Mouse (Mus musculus) intestine, embryonic 16.5 days (tissue): ENCODE measurements around the gene Ccdc190. TPM values are rescaled to one million over a fixed set of nuclear protein-coding genes. Genes with fewer than 3 reads are reported as not detected.

Experiments used
- ATAC-seq: fragments of 200-750 bp; cut with Nextera tagmentation; 2 replicates; pipeline ENCODE4 v1.8.0; 2017; ENCODE audit warnings: moderate TSS enrichment, moderate library complexity
- H3K27ac ChIP-seq: fragments of 300-500 bp; sonication (generic); 2 replicates; pipeline ENCODE4 v1.5.1; 2014; ENCODE audit warnings: mild to moderate bottlenecking, low read length
- H3K27me3 ChIP-seq: fragments of 300-500 bp; sonication (generic); replicated peaks from 2 replicates; pipeline ENCODE4 v1.6.1; 2014; ENCODE audit warnings: low read length, control low read depth, mixed read lengths; ENCODE audit not compliant: control insufficient read depth, insufficient read depth
- H3K36me3 ChIP-seq: fragments of 300-500 bp; sonication (generic); 2 replicates; pipeline ENCODE4 v1.6.1; 2014; ENCODE audit warnings: low read length, control low read depth; ENCODE audit not compliant: control insufficient read depth, insufficient read depth
- H3K4me1 ChIP-seq: fragments of 300-500 bp; sonication (generic); 2 replicates; pipeline ENCODE4 v1.6.1; 2014; ENCODE audit warnings: low read length, control low read depth, mixed read lengths; ENCODE audit not compliant: control insufficient read depth, insufficient read depth
- H3K4me2 ChIP-seq: fragments of 300-500 bp; sonication (generic); 2 replicates; pipeline ENCODE4 v1.6.1; 2014; ENCODE audit warnings: low read depth, low read length, control low read depth
- H3K4me3 ChIP-seq: fragments of 300-500 bp; sonication (generic); 2 replicates; pipeline ENCODE4 v1.5.1; 2014; ENCODE audit warnings: mild to moderate bottlenecking, low read length
- H3K9ac ChIP-seq: fragments of 300-500 bp; sonication (generic); 2 replicates; pipeline ENCODE4 v1.6.1; 2014; ENCODE audit warnings: low read depth, low read length
- H3K9me3 ChIP-seq: fragments of 300-500 bp; sonication (generic); 2 replicates; pipeline ENCODE4 v1.6.1; 2016; ENCODE audit warnings: low read length, control low read depth; ENCODE audit not compliant: control insufficient read depth
- WGBS: fragments of 180-500 bp; shearing (Covaris S2); extraction: QIAGEN DNeasy Blood & Tissue Kit; methylation state at CpG from one replicate; pipeline ENCODE4 v1.1.7; 2014; 5-methylcytosine and 5-hydroxymethylcytosine counted together
- polyA plus RNA-seq: library from polyadenylated mRNA; unstranded; fragments of >200 nt; fragmentation: Nextera tagmentation; extraction: Ambion mirVana; gene quantifications from 2 replicates; pipeline ENCODE4 v1.2.1, GENCODE M21; 2015

Ccdc190 gene
- polyA plus RNA-seq, 1 experiment from 2014 or later, result not detected

GRCm38 (mm10) chr1:169924567-169924966 is 3.9 kb upstream of the Ccdc190 start:
- Histone ChIP-seq H3K9ac (no peak overlapping the region), H3K27me3 (no peaks in the 10 kb centered on the region), H3K36me3 (no peaks in the 10 kb centered on the region), H3K4me1 (peaks cover 8% of the 10 kb centered on the region), H3K4me3 (no peak overlapping the region), H3K4me2 (no peak overlapping the region), H3K9me3 (no peaks in the 10 kb centered on the region), H3K27ac (no peak overlapping the region)
- WGBS, result 87% methylated on average over 2 of the region's 2 CpGs
- no peak for ATAC-seq

- Histone ChIP-seq H3K9me3 (no peaks in the 10 kb centered on the region), H3K9ac (no peak overlapping the region), H3K27me3 (no peaks in the 10 kb centered on the region), H3K36me3 (no peaks in the 10 kb centered on the region), H3K27ac (no peak overlapping the region), H3K4me1 (peaks cover 8% of the 10 kb centered on the region; the same call in 1 of the 2 replicates), H3K4me3 (no peak overlapping the region), H3K4me2 (no peak overlapping the region)
- 62% methylated on average over 8 of the region's 8 CpGs for WGBS
- no peak for ATAC-seq
Measured at GRCm38 (mm10) chr1:169927753-169928369, 587 bp upstream of the Ccdc190 start.

GRCm38 (mm10) chr1:169931698-169932097 is 3.2 kb downstream of the Ccdc190 start:
- no peak for ATAC-seq
- H3K4me1 ChIP-seq, result peaks cover 13% of the 10 kb centered on the region
- no peaks in the 10 kb centered on the region for H3K9me3 ChIP-seq
- no peaks in the 10 kb centered on the region for H3K36me3 ChIP-seq
- H3K27me3 ChIP-seq, result no peaks in the 10 kb centered on the region
- no peak overlapping the region for H3K4me2 ChIP-seq
- no peak overlapping the region for H3K9ac ChIP-seq
- 83% methylated on average over 7 of the region's 7 CpGs for whole genome bisulfite sequencing
- no peak overlapping the region for H3K4me3 ChIP-seq
- H3K27ac ChIP-seq, result no peak overlapping the region

GRCm38 (mm10) chr1:169932122-169932746 is 3.8 kb downstream of the Ccdc190 start:
- no peak overlapping the region for H3K4me3 ChIP-seq
- 69% methylated on average over 7 of the region's 7 CpGs for WGBS
- ATAC-seq, result no peak
- no peak overlapping the region for H3K27ac ChIP-seq
- H3K9me3 ChIP-seq, result no peaks in the 10 kb centered on the region
- peak overlapping the region; percentile 17; the same call in 1 of the 2 replicates for H3K9ac ChIP-seq
- H3K4me1 ChIP-seq, result peaks cover 13% of the 10 kb centered on the region
- no peaks in the 10 kb centered on the region for H3K36me3 ChIP-seq
- no peak overlapping the region for H3K4me2 ChIP-seq
- no peaks in the 10 kb centered on the region for H3K27me3 ChIP-seq

GRCm38 (mm10) chr1:169934005-169934725 is 5.7 kb downstream of the Ccdc190 start:
- H3K4me2 ChIP-seq, result peak overlapping the region; percentile 35
- no peak overlapping the region for H3K4me3 ChIP-seq
- no peaks in the 10 kb centered on the region for H3K27me3 ChIP-seq
- H3K27ac ChIP-seq, result no peak overlapping the region
- H3K9ac ChIP-seq, result no peak overlapping the region
- no peak; the same call in 1 of the 2 replicates for ATAC-seq
- 45% methylated on average over 16 of the region's 16 CpGs for WGBS
- H3K36me3 ChIP-seq, result no peaks in the 10 kb centered on the region
- H3K4me1 ChIP-seq, result peaks cover 4% of the 10 kb centered on the region; the same call in 1 of the 2 replicates
- no peaks in the 10 kb centered on the region for H3K9me3 ChIP-seq

- H3K9me3 ChIP-seq, result no peaks in the 10 kb centered on the region
- no peak overlapping the region for H3K9ac ChIP-seq
- H3K27ac ChIP-seq, result no peak overlapping the region
- no peak for ATAC-seq
- H3K4me1 ChIP-seq, result no peaks in the 10 kb centered on the region; the same call in 1 of the 2 replicates
- no peak overlapping the region for H3K4me2 ChIP-seq
- WGBS, result 6% methylated on average over 2 of the region's 2 CpGs
- no peak overlapping the region for H3K4me3 ChIP-seq
- H3K27me3 ChIP-seq, result no peaks in the 10 kb centered on the region
- no peaks in the 10 kb centered on the region for H3K36me3 ChIP-seq
Measured at GRCm38 (mm10) chr1:169939345-169939744, 10.9 kb downstream of the Ccdc190 start.

- H3K36me3 ChIP-seq, result no peaks in the 10 kb centered on the region
- no peak overlapping the region for H3K9ac ChIP-seq
- no peak overlapping the region for H3K27ac ChIP-seq
- no peak overlapping the region for H3K4me2 ChIP-seq
- no peak for ATAC-seq
- no peaks in the 10 kb centered on the region for H3K4me1 ChIP-seq
- WGBS, result 72% methylated on average over 3 of the region's 3 CpGs
- H3K4me3 ChIP-seq, result no peak overlapping the region
- no peaks in the 10 kb centered on the region for H3K9me3 ChIP-seq
- H3K27me3 ChIP-seq, result no peaks in the 10 kb centered on the region
Measured at GRCm38 (mm10) chr1:169946004-169946403, 17.6 kb downstream of the Ccdc190 start.

GRCm38 (mm10) chr1:169947654-169948053 is 19.2 kb downstream of the Ccdc190 start:
- Histone ChIP-seq H3K4me3 (no peak overlapping the region), H3K27me3 (no peaks in the 10 kb centered on the region), H3K36me3 (0 out of 2 replicates have a peak, but pooled peaks cover 4% of the 10 kb centered on the region), H3K4me2 (no peak overlapping the region), H3K9me3 (no peaks in the 10 kb centered on the region), H3K9ac (no peak overlapping the region), H3K27ac (no peak overlapping the region), H3K4me1 (no peaks in the 10 kb centered on the region)
- no peak for ATAC-seq
- 76% methylated on average over 6 of the region's 6 CpGs for WGBS

- H3K9me3 ChIP-seq, result no peaks in the 10 kb centered on the region
- H3K36me3 ChIP-seq, result 0 out of 2 replicates have a peak, but pooled peaks cover 7% of the 10 kb centered on the region
- H3K4me2 ChIP-seq, result no peak overlapping the region
- 62% methylated on average over 7 of the region's 7 CpGs for WGBS
- H3K4me1 ChIP-seq, result no peaks in the 10 kb centered on the region
- no peaks in the 10 kb centered on the region for H3K27me3 ChIP-seq
- H3K4me3 ChIP-seq, result no peak overlapping the region
- no peak overlapping the region for H3K27ac ChIP-seq
- no peak for ATAC-seq
- H3K9ac ChIP-seq, result no peak overlapping the region
Measured at GRCm38 (mm10) chr1:169948280-169948679, 19.8 kb downstream of the Ccdc190 start.
